Mouse (Mus musculus) ovary, postnatal 14 days (tissue): ENCODE data around the gene Gpatch1.

ENCODE experiments used
- DNase-seq: peaks from one replicate; pipeline ENCODE4 v3.0.0; 2022; ENCODE audit warnings: low spot score

The Gpatch1 gene

DNA sequence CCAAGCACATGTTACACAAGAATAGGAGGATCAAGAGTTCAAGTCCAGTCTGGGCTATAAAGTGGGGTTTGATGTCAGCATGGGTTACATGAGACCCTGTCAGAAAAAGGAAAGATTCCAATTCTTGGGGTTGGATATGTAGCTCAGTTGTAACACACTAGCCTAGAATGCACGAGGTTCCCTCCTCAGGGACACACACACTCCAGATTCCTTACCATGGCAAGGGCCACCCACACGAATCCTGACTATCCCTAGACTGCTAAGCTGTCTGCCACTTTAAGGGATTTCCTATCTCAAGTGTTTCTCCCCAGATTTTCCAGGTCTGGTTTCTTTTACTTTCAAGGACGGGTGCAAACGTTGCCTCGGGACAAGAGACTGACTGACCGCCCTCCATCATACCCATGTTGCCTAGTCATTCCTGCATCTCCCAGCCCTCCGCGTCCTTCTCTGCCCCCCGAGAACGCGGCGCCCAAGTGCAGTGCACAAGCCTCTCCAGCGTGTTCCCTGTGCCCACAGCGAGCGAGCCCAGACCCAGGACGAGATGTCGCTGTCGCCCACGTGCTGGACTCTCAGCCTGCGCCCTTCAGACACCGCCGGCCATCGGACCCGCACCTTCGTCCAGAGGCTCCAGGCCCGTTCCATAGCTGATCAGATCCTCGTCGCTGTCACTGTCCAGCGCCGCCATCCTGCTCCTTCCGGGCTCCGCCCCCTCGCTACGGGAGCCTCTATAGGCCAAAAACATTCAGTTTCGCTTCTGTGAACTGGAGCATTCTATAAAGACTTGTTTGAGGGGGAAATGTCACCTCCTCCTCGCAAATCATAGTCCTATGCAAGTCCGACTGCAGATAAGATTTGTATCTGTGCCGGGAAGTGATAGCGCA, at the start of gene Gpatch1:
Gpatch1 (minus strand) TSS at position 712 of the 881 bp plus-strand sequence.
- DNase-seq, result peak; percentile 98

DNA sequence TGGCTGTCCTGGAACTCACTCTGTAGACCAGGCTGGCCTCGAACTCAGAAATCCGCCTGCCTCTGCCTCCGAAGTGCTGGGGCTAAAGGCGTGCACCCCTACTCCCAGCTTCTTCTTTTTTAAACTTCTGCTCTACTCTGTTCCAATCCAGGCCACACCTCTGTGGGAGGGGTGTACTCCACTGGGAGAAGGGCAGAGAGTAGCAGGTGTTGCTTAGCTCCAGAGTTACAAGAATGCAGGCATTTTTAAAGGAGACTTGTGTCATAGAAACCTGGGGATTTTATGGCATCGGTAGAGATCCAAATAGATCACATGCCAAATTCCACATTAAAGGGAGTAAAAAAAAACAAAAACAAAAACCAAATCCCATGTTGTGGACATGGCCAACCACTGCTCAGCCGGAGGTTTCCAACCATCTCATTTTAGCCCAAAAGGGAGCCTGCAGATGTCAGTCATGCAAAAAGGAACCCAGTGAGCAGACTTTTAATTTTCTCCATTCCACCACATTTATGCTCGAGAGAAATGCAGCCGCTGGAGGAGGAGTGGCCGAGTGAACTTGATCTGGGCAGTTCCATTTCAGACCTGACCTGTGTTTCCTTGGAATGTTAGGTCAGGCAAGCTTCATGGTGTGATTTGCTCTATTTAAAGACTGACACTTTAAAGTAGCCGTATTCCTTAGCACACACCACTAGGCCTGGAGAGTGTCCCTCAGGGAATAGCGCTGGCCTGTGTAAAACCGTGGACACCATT, 47.1 kb upstream of the Gpatch1 start:
- no peak for DNase-seq

DNA sequence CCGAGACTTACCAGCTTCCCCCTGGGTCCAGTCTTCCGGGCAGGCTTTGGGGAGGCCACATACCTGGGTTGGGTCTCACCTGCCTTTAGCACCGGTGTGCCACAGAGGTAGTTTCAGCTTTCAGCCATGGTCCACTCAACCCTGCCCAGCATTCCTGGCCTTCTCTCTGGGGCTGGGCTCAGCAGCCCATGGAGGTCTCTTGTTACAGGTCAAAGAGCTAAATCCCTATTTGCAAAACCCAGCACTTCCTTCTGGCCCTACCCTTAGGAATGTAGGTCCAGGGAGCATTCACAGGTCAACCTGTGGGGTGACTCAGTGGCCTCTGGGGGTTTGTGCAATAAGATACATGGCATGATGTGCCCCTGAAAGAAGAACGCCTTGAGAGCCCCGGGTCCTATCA, 44.6 kb upstream of the Gpatch1 start:
- no peak for DNase-seq

DNA sequence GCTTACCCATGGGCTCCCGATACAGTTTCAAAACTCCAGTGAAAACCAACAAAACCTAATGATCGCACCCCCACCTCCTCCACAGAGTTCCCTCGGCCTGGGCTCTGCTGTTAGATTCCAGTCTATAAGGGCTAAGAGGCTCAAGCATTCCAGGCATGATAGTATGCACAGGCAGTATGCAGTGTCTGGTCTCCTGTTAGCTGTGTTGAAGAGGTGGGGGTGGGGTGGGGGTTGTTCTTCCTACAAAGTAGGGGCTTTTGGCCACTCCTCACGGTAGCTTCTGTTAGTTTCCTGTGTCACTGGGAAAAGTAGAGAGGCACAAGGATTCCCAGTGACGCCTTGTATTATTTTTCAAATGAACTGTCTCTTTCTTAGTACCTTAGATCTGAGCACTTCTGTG, 44.0 kb upstream of the Gpatch1 start:
- DNase-seq, result no peak

DNA sequence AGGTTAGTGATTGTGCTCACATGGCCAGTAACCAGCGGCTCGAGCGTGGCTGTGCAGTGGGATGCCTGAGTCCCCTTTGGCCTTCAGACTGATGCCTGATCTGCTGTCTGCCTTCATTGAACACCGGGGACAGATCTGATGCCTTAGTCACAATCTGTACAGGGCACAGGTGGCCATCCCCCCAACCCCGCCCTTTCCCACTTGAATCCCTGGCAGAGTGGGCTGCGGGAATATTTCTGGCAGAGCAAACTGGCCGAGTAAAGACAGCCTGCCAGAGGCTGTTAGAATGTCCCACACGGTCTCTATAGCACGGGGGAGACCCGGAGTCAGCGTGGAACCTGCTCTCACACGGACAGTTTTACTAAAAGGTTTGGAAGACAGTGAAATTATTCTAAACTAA, 39.4 kb upstream of the Gpatch1 start:
- no peak for DNase-seq

DNA sequence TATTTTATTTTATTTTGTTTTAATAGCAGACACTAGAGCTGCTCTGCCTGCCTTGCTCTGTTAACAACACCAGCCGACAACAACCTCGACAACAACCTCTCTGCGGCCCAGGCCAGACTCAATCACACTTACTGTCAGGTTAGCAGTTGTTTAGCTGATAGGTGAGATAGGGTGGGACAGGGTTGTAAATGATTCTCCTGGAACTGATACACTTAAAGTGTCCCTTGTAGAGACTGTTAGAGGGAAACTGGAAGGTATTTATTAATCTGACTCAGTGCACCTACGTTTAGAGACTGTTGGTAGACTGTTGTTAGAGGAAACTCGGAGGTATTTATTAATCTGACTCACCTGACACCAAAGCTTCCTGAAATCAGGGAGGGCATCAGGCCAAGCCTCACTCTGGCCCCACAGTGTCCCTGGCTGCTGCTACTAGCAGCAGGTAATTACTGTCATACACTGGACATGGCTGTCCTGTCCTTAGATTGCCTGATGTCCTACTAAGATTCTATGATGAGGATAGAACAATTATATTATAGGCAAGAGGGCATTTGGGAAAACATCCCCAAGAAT, 37.1 kb upstream of the Gpatch1 start:
- no peak for DNase-seq

DNA sequence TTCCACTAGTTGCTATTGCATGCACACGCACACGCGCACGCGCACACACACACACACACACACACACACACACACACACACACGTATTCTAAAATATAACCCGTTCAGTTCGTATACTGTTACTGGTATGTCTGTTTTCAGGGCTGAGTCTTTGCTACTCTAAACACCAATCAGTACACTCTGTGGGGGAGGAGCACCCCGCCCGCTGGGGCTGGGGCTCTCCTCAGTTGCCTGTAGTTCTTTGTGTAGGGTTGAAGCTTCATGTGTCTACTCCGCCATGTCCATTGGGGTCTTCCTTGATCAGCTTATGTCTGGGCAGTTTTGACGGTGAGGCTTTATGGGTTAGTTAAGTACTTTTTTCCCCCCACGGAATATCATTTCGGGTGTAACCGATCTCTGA, 35.1 kb upstream of the Gpatch1 start:
- no peak for DNase-seq

DNA sequence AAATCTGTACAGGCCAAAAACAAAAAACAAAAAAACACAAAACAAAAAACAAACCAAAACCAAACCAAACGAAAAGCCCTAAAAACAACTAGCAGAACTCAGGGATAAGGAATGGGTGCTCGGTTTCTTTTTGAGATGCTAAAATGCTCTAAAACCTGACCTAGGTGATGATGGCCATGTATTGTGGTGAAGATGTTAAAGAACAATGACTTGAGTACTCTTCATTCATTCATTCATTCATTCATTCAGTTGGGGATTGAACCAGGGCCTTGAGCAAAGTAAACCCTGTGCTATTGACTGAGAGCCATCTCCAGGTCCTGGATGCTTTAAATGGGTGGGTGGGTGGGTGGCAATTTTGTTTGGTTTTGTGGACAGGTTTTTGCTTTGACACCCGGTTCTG, 32.9 kb upstream of the Gpatch1 start:
- no peak for DNase-seq

DNA sequence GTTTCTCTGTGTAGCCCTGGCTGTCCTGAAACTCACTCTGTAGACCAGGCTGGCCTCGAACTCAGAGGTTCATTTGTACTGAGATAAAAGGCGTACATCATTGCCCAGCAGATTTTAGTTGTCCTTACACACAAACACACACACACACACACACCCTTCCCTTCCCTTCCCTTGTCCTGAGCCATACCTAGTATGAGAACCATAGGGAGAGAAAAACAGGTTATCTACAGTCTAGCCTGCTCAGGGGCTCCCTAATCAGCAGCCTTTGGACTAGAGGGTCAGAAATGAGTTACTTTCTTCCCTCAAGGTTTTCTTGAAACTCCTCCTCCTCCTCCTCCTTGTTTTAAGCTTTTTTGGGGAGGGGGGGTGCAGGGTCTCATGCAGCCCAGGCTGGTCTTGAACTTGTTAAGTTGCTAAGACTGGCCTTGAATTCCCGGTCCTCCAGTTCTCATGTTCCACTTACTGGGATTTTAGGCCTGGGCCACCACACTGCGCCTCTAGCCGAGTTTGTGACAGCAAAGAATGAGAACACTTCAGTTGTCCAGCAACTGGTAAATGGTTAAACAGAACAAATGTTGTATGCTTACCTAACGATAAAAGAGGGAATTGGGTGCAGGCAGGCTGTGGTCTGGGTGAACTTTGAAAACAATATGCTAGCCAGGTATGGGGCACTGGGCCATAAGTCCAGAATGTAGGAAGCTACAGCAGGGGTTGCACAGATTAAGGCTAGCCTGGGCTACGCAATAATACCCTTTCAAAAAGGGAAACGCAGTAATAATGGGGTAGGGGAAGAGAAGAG, 31.8 kb upstream of the Gpatch1 start:
- DNase-seq, result no peak

DNA sequence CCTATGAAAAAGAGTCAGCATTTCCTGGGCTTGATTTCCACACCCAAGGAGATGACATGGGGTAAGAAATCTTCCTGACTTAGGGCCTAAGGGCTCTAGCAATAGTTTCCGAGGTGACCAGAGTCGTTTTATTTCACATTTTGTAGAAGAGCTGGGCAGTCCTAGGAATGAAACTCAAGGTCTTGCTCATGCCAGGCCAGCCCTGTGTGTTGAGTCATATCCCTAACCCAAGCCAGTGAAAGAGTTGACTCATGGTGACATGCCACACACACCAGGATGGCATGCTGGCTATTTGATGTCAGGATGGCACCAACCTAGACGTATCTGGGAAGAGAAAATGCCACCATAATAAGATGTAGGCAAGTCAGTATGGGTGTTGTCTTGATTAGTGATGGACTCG, 30.8 kb upstream of the Gpatch1 start:
- no peak for DNase-seq

DNA sequence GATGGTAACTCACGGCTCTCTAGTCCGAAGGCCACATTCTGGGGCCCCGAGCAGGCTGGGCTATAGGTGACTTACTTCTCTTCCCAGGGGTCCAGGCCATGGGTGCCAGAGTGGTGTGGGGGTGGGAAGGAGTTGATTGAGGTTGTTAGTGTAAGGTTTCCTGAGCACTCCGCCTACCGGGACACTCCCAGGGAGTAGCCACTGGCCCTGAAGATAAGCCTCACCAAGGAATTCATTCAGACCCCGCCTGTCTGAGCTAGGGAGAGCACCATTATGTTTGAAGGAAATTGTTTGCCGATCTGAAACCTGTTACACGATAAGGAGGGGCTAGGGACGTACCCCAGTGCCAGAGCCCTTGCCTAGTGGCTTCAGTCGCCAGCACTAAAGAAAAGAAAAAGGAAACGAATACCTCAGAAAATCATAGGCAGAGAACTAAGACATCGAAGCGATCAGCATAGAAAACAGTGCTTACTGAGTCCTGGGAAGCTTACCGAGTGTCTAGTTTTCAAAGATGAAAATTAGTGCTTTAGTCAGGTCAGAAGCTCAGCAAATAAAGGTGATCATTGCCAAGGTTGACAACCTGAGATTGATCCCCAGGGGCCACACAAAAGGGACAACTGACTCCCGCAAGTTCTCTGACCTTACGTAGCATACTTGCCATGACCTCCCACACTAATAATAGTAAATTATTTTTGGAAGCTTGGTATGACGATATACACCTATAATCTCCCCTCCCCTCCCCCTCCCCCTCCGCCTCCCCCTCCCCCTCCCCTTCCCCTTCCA, 29.9 kb upstream of the Gpatch1 start:
- DNase-seq, result no peak

DNA sequence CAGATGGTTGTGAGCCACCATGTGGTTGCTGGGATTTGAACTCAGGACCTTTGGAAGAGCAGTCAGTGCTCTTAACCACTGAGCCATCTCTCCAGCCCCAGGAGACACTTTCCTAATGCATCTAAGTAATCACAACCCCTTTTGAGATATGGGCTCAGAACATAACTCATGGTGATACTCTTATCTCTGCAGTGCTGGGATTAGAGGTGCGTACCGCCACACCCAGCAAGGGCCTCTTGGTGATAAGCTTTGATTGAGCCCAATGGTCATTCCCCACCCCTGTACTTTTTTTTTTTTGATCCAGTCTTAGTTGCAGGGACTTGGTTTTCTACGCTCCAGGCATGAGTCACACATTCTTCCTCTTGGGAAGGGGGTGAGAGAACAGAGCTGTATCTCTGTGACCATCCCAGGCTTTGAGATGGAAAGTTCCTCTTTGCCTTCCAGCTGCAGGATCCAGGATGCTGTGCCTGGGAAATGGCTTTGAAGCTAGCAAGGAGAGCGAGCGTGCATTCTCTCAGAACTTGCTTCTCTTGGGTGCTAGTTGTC, 26.6 kb upstream of the Gpatch1 start:
- DNase-seq, result no peak

DNA sequence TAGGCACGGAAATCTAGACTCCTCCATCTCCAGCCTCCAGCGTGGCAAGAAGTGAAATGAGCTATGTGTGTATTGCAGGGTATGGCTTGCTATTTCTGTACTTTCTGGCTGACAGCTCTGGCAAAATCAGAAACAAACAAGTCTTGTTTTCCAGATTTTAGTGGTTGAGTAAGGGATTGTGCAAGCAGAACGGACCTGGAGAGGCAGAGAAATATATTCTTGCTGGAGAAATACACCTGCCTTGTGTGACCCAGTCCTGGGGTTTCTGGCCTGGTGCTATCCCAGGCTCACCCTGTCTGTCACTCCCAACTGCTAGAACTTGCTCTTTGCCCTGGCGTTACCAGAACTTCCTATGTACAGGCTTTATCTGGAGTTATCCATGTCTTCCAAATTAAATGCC, 24.3 kb upstream of the Gpatch1 start:
- DNase-seq, result no peak

DNA sequence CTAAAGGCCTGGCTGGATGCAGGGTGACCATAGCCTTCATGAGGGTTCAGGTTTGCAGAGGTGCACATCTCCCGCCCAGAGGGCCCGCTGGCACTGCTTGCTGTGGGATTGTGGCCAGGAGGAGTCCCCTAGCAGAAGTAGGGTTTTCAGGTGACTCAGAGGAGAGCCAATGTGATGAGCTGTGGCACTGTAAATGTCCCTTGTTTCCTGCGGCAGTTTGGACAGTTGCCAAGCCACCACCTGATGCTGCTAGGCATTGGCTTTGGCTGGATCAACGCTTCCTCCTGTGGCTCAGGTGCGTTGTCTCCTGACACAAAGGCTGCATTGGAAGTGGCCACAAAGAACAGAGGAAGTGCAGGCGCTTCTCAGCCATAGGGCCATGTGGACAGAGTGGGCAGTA, 23.0 kb upstream of the Gpatch1 start:
- no peak for DNase-seq

DNA sequence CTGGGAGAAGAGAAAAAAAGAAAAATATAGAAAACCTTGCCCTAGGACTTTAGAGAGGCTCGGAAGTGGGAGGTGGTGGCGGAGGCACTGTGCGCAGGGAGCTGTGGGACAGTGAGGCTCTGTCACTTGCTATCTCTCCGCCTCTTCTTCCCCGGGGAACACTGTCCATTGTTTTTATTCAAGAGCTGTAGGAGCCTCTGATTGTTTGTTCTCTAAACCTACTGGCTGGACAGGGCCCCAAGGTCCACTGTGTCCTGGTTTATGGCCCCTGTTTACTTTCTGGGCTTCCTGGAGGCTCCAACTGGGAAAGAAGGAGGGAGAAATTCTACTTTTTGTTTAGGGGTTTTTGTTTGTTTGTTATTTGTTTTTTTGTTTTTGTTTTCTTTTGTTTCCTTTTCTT, 22.0 kb upstream of the Gpatch1 start:
- DNase-seq, result no peak

DNA sequence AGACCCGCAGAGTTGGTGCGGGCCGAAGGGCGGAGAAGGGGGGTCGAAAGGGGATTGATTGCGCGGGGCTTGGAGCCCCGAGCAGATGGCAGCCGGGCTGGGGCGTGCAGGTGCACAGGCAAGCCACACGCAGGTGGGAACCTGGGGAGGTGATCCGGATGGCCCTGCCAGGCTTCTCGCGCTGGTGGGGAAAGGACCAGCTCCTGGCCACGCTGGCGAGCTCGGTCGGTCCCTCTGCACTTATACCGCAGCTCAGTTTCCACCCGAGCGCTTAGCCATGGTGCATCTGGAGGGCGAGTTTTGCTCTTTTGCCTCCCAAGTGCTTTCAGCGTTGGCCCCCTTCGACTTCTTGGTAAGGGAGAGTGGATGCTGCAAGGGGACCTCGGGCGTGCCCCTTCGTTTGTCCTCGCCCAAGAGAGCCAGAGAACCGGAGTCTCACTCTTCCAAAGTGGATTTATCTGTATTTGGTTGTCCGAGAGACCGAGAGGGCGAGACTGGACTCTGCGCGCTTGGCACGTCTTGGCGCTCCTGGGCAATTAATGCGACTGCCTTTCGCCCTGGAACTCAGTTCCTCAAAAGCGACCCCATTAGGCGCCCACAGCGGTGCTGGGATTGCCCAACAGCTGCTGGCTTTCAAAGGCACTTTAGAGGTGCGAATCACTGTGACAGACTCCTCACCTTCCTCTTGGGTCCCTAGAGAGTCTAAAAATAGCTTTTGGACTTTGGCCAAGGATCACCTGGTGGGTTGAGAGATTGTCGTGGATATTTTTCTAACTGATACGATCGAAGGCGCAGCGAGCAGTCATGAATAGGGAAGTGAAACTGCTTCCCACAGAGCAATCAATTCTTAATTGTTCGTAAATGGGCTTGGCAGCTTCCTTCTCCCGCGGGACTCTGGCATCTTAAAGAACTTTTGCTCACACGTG, 16.6 kb upstream of the Gpatch1 start:
- DNase-seq, result peak; percentile 29

DNA sequence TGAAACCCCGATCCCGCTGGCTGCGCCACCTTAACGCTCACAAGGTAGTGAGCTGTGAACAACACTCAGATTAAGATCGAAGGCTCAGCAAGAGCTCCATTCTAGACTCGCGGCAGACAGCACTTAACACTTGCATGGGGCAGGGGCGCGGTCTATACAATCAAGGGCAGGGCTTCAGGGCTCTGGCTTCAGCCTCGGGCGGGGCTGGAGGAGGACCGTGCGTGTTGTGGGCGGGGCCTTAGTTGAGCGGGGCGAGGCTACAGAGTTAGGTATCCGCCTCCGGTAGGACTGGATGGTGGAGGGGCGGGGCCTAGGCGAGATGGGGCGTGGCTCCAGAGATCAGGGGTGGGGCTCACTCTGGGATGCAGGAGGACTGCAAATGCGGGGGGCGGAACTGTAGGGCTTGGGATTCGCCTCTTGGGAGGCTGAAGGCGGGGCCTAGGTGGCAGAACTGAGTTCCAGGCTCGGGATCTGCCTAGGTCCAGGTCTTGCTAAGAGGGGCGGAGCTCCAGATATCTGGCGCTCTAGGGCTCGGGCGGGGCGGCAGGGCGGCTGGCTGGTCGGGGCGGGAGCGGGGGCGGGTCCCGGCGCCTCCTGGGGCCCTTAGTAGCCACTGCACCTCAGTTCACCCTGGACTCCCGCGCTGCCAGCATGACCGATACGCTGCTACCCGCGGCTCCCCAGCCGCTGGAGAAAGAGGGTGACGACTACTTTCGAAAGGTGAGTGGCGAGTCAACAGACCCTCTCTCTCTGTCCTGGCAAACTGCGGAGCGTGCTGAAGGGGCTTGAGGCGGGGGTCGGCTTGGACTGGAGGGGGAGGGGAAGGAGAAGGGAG, 15.7 kb upstream of the Gpatch1 start, which contains the start of gene Rhpn2:
Rhpn2 (plus strand) TSS at position 479 of the 835 bp plus-strand sequence.
- DNase-seq, result peak; percentile 100

DNA sequence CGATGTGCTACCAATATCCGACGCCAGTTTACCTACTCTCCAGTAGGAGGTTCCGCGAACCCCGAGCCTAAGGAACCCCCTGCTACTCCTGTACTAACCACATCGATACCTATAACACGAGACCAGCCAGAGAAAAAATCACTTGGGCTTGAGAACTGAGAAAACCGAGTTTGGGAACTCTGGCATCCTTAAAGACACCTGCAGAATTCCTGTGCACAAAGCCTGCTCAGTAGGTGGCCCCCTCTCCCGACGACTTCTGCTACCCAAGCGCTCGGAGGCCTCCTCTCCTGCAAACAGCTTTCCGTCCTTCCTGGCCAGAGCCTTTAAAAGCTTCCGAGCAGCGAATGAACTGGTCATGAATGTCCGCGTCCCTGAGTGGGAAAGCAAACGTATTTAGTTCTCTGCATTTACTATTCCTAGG, 15.0 kb upstream of the Gpatch1 start:
- peak; percentile 26 for DNase-seq

DNA sequence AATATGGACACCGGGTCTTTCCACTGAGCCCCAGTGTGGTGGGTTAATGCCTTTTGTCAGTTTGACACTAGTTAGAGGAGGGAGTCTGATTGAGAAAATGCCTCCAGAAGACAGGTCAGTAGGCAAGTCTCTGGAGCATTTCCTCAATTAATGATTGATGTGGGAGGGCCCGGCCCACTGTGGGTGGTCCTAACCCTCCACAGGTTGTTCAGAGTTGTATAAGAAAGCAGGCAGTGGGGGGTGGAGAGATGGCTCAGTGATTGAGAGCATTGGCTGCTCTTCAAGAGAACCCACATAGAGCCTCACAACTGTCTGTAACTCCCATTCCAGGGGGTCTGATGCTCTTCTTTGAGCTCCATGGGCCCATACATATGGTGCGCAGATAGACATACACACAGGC, 13.3 kb upstream of the Gpatch1 start:
- no peak for DNase-seq
